ENCODE assay signal across 27 mouse cellular contexts in the genomic region with DNA sequence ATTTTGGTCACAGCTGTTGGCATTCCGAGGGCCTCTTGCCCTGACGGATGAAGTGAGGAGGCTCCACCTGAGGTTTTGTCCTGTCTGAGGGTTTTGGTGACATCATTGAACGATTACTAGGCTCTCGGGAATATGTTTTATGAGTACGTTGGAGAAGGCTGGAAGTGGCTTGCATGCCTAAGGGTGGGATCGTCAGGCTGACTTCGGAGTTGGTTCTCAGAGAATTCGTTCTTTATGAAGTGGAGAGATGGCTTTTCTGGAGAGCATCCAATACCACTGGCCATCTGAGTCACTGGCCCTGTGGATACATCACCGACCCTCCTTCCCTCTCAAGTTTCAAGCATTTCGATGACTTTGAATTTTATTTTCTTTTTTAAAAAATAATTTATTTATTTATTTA.
DNase-seq lines count a peak whose midpoint lies in the region; ATAC-seq and TF ChIP-seq lines count a peak whose summit lies in the region.
"Had no signal": no experiment of that assay in that cellular context is flagged by ENCODE, and none has a peak within 500 bp of the region (broad histone marks: within the 10 kb centered on the region; RNA-seq: fewer than 3 reads in every experiment).

No protein-coding gene starts in this region.

- POLR2A ChIA-PET in Patski (lab: Charles Lee) = no interaction called here

- CTCF ChIA-PET in Patski (lab: Charles Lee) = interaction anchor here (1.4 kb wide), 1 partner anchor 22 kb away, joined by 4 read pairs; no protein-coding TSS in a partner anchor

- no peaks in the 10 kb centered on the region for H3K27me3 ChIP-seq in Patski
- H3K27me3 ChIP-seq: embryonic facial prominence, embryonic 12.5 days; embryonic facial prominence, embryonic 15.5 days; forebrain, embryonic 12.5 days; forebrain, embryonic 15.5 days; heart, embryonic 13.5 days had no signal

- peak; percentile 78 for ATAC-seq in Patski
- ATAC-seq: CD4-positive, CD25-positive, alpha-beta regulatory T cell, adult 4 months; forebrain, embryonic 15.5 days; hindbrain, postnatal 0 days; inflammation-experienced regulatory T-cells, adult 6 months; intestine, embryonic 16.5 days had no signal

- DNase-seq in 3134 (ENCODE audit: extremely low read depth, insufficient read length, low spot score) (peak; percentile 56), 3T3-L1 (ENCODE audit: low read depth, low spot score) (peak; percentile 73), Patski (ENCODE audit: low read depth, low spot score) (peak; percentile 90)
- no peak for DNase-seq in adrenal gland, adult 18-20 months (ENCODE audit: low spot score in 2 of 2)
- no peak for DNase-seq in gastrocnemius, postnatal 4 days (ENCODE audit: low spot score in 2 of 2)
- no peak for DNase-seq in layer of hippocampus, postnatal 25 days (ENCODE audit: extremely low spot score in 1 of 2, low spot score in 1 of 2)
- DNase-seq: adrenal gland, adult 2 months; adrenal gland, postnatal 14 days; B cell, adult 2 months; cerebellum, adult 11 months; cerebellum, adult 2 months; cerebellum, adult 9-11 months; cerebellum, postnatal 25 days; gastrocnemius, postnatal 10 days; gastrocnemius, postnatal 36 days; heart, adult 18-20 months; heart, postnatal 14 days; heart, postnatal 4 days had no signal

- in situ Hi-C loops in Patski (cut with MboI; ENCODE audit: low pct_unique_long_range_greater_than_20kb) = loop anchor here (5.0 kb wide), 2 partner anchors 49 to 176 kb away; no protein-coding TSS in a partner anchor

- no peak for TF ChIP-seq CTCF in Patski (IDR thresholded peaks at IDR 0.05)

Comparison
In these comparisons a context has a peak if more than half of its experiments do, and no peak if none do; other contexts are left out.
1. DNase-seq: peak in 3134 (single experiment), 3T3-L1 (single experiment) and Patski (single experiment); none in adrenal gland, adult 18-20 months (0 of 2), gastrocnemius, postnatal 4 days (0 of 2) and layer of hippocampus, postnatal 25 days (0 of 2).